Mouse (Mus musculus): Measurements from ENCODE around the gene Baiap2.

Gene Baiap2

GRCm38 (mm10) chr11:119978701-119979100 lies 36.1 kb downstream of the Baiap2 start:
- no peak for DNase-seq (ENCODE audit: low read depth, low spot score)

GRCm38 (mm10) chr11:119979596-119980385 lies 37.2 kb downstream of the Baiap2 start:
- DNase-seq (ENCODE audit: low read depth, low spot score): peak; percentile 46

- no peak for DNase-seq (ENCODE audit: low read depth, low spot score)
Observed at GRCm38 (mm10) chr11:119981769-119982168, 39.2 kb downstream of the Baiap2 start.

GRCm38 (mm10) chr11:119982236-119982635 lies 39.7 kb downstream of the Baiap2 start:
- no peak for DNase-seq (ENCODE audit: low read depth, low spot score)

- no peak for DNase-seq (ENCODE audit: low read depth, low spot score)
Observed at GRCm38 (mm10) chr11:119983151-119983550, 40.6 kb downstream of the Baiap2 start.

- DNase-seq (ENCODE audit: low read depth, low spot score): no peak
Observed at GRCm38 (mm10) chr11:119986751-119987425, 44.3 kb downstream of the Baiap2 start.

GRCm38 (mm10) chr11:119987876-119988275 lies 45.3 kb downstream of the Baiap2 start:
- no peak for DNase-seq (ENCODE audit: low read depth, low spot score)

- DNase-seq (ENCODE audit: low read depth, low spot score): no peak
Observed at GRCm38 (mm10) chr11:119988391-119988790, 45.8 kb downstream of the Baiap2 start.

GRCm38 (mm10) chr11:119989115-119989564 lies 46.6 kb downstream of the Baiap2 start:
- peak; percentile 50 for DNase-seq (ENCODE audit: low read depth, low spot score)

GRCm38 (mm10) chr11:119990658-119991337 lies 48.2 kb downstream of the Baiap2 start:
- no peak for DNase-seq (ENCODE audit: low read depth, low spot score)

- peak; percentile 78 for DNase-seq (ENCODE audit: low read depth, low spot score)
Observed at GRCm38 (mm10) chr11:119991338-119991678, 48.7 kb downstream of the Baiap2 start.

GRCm38 (mm10) chr11:119997351-119997750 lies 54.8 kb downstream of the Baiap2 start:
- DNase-seq (ENCODE audit: low read depth, low spot score): no peak

GRCm38 (mm10) chr11:120002041-120002440 lies 59.5 kb downstream of the Baiap2 start:
- DNase-seq (ENCODE audit: low read depth, low spot score): no peak

GRCm38 (mm10) chr11:120002634-120003220 lies 60.2 kb downstream of the Baiap2 start:
- DNase-seq (ENCODE audit: low read depth, low spot score): no peak

GRCm38 (mm10) chr11:120005434-120006317 lies 63.1 kb downstream of the Baiap2 start:
- no peak for DNase-seq (ENCODE audit: low read depth, low spot score)

GRCm38 (mm10) chr11:120007496-120008080 lies 65.0 kb downstream of the Baiap2 start:
- DNase-seq (ENCODE audit: low read depth, low spot score): no peak

GRCm38 (mm10) chr11:120008501-120008900 lies 65.9 kb downstream of the Baiap2 start:
- no peak for DNase-seq (ENCODE audit: low read depth, low spot score)

GRCm38 (mm10) chr11:120008956-120009355 lies 66.4 kb downstream of the Baiap2 start:
- no peak for DNase-seq (ENCODE audit: low read depth, low spot score)

- DNase-seq (ENCODE audit: low read depth, low spot score): no peak
Observed at GRCm38 (mm10) chr11:120009937-120010336, 67.4 kb downstream of the Baiap2 start.

- DNase-seq (ENCODE audit: low read depth, low spot score): no peak
Observed at GRCm38 (mm10) chr11:120011114-120011760, 68.7 kb downstream of the Baiap2 start.
